Mouse (Mus musculus): ENCODE measurements around the gene Rara. TPM values are rescaled to one million over a fixed set of nuclear protein-coding genes. Genes with fewer than 3 reads are reported as not detected.

The Rara gene
- polyA plus RNA-seq, 1 experiment: 5.5 TPM

DNA sequence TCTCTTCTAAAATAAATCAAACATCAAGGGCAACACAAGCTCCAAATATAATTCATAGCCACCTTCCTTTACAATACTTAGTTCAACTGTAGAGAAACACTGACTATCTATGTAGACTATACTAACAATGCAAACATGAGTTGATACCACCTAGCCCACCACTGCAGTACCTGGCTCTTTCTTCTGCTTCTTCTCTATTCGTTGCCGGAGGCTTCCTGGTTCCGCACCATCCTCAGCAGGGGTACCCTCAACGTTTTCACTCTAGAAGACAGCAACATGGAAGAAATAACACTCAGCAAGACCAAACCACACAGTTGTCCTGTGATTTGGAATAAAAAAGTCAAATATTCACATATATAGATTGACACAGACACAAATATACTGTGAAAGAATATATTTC, 70.0 kb downstream of the Rara start:
- H3K4me3 ChIP-seq (ENCODE audit: insufficient read depth, low read depth, low read length): no peak overlapping the region
- H3K27ac ChIP-seq (replicated peaks; ENCODE audit: low read depth, low read length): no peak overlapping the region
- H3K4me1 ChIP-seq (ENCODE audit: control insufficient read depth, insufficient read depth, insufficient read length, low read length): no peaks in the 10 kb centered on the region

DNA sequence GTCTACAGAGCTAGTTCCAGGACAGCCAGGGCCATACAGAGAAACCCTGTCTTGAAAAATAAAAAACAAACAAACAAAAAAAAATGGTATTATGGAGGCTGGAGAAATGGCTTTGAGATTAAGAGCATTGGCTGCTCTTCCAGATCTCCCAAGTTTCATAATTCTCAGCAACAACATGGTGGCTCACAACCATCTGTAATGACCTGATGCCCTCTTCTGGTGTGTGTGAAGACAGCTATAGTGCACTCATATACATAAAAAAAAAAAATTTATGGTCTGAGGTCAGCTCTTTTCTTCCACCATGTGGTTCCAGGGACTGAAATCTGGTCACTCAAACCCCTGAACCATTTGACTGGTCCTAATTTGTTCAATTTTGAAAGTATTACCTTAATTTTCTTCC, 71.2 kb downstream of the Rara start:
- Histone ChIP-seq H3K4me3 (ENCODE audit: insufficient read depth, low read depth, low read length) (no peak overlapping the region), H3K27ac (replicated peaks; ENCODE audit: low read depth, low read length) (no peak overlapping the region), H3K4me1 (ENCODE audit: control insufficient read depth, insufficient read depth, insufficient read length, low read length) (no peaks in the 10 kb centered on the region)

DNA sequence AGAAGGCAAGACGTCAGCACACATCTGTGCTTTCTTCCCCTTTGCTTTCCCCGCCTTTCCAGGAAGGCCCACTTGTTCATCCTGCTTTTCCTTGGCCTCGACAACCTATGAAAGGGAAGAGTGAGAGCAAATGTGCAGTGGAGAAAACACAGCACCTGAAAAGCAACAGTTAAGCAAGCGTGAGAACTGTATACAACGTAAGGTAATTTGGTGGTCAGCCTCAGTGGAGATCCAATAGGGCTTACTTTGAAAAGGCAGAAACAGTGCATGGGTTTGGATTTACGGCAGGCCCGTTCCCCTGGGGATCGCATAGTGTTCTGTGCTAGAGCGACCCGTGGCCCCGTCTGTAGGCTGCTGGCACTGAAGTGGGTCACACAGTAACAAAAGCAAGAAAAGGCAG, 71.6 kb downstream of the Rara start:
- no peak overlapping the region for H3K4me3 ChIP-seq (ENCODE audit: insufficient read depth, low read depth, low read length)
- H3K4me1 ChIP-seq (ENCODE audit: control insufficient read depth, insufficient read depth, insufficient read length, low read length): no peaks in the 10 kb centered on the region

DNA sequence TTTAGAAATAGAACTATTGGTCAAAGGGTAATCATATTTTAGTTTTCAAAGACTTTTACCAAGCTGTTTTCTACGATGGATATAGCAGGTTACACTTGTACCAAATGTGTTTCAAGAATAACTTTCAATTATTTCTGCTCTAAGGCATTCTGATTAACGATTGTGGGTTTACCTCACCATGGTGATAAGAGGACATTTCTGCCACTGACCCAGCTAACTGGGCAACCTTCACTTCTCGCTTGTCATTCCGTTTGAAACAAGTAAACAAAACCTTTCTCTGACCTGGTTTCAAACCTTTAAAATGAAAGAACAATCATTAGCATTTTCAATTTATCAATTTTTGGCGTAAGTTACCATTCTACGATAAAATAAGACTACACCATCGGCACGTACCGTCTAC, 79.2 kb downstream of the Rara start:
- no peak overlapping the region for H3K27ac ChIP-seq (replicated peaks; ENCODE audit: low read depth, low read length)
- no peaks in the 10 kb centered on the region for H3K4me1 ChIP-seq (ENCODE audit: control insufficient read depth, insufficient read depth, insufficient read length, low read length)
- H3K4me3 ChIP-seq (ENCODE audit: insufficient read depth, low read depth, low read length): no peak overlapping the region

More for the DNA sequence above, 71.6 kb downstream of the Rara start:
- no peak overlapping the region for H3K27ac ChIP-seq (replicated peaks; ENCODE audit: low read depth, low read length)

DNA sequence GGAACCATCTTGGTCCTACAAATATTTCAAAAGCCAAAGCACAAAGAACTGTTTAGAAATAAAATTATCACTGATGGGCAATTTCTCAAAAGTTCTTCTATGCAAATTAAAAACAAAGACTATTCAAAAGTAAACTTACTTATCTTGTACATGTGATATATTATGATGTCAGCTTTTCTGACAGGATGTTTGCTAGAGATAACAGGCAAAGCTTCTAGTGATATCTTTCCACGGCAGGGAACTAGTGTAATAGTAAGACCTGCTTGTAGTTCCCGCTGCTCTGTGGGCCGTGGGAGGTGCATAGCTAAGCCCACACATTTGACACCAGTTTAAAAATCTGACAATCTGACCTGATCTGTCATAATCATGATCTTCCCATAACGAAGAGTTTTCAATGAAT, 82.5 kb downstream of the Rara start:
- H3K27ac ChIP-seq (replicated peaks; ENCODE audit: low read depth, low read length): no peak overlapping the region
- no peak overlapping the region for H3K4me3 ChIP-seq (ENCODE audit: insufficient read depth, low read depth, low read length)
- H3K4me1 ChIP-seq (ENCODE audit: control insufficient read depth, insufficient read depth, insufficient read length, low read length): no peaks in the 10 kb centered on the region

DNA sequence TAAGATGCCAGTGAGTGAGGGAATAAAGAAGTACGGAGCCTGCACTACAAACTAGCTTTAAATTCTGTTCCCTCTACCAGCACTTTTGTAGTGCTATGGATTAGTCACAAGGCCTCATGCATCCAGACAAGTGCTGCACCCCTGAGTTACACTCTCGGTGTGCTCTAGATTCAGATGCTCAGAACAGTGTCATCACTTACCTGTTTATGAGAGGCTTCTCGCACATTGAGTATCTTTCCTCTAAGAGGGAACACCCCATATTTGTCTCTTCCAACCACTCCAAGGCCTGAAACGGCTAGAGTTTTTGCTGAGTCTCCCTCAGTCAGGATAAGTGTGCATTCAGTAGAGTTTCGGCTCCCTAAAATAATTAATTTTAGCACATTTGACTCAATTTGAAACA, 83.1 kb downstream of the Rara start:
- H3K4me3 ChIP-seq (ENCODE audit: insufficient read depth, low read depth, low read length): no peak overlapping the region
- H3K27ac ChIP-seq (replicated peaks; ENCODE audit: low read depth, low read length): no peak overlapping the region
- H3K4me1 ChIP-seq (ENCODE audit: control insufficient read depth, insufficient read depth, insufficient read length, low read length): no peaks in the 10 kb centered on the region

DNA sequence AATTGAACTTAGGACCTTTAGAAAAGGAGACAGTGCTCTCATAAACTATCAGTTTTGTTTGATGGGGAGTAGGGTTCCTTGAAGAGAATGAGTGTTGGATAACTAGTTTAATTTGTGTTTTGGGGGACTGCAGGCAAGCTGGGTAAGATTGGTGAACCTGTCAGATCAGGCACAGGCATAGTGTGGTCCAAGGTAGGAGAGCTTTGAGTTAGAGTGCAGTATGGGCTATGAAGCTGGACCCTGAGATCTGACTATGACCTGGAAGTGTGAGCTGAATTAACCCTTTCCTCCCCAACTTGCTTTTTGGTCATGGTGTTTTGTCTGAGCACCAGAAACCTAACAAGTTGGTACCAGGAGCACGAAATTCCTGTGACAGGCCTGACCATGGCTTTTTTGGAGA, 86.2 kb downstream of the Rara start:
- Histone ChIP-seq H3K4me1 (ENCODE audit: control insufficient read depth, insufficient read depth, insufficient read length, low read length) (no peaks in the 10 kb centered on the region), H3K27ac (replicated peaks; ENCODE audit: low read depth, low read length) (no peak overlapping the region), H3K4me3 (ENCODE audit: insufficient read depth, low read depth, low read length) (no peak overlapping the region)

GRCm38 (mm10) chr11:99019844-99020243, 92.2 kb downstream of the Rara start:
- Histone ChIP-seq H3K4me3 (ENCODE audit: insufficient read depth, low read depth, low read length) (no peak overlapping the region), H3K27ac (replicated peaks; ENCODE audit: low read depth, low read length) (no peak overlapping the region), H3K4me1 (ENCODE audit: control insufficient read depth, insufficient read depth, insufficient read length, low read length) (no peaks in the 10 kb centered on the region)

DNA sequence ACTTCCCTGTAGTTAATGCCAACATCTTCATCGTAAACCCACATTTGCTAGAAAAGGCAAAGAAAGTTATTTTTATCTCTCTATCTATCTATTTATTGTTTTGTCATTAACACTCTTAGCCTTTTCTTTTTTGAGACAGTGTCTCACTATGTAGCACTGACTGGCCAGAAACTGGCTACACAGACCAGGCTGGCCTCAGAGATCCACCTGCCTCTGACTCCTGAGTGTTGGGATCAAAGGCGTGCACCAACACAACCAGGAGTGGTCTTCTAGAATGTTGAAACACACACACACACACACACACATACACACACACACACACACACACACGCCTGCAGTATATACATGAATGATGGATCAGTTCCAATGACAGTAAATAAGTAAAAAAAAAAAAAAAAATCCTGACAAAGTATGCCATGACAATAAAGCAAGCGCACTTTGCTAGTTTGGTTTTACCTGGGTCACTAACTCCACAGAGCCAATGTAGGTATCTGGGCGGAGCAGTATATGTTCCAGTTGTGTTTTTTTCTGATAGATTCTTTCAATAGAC, 94.8 kb downstream of the Rara start:
- no peak overlapping the region for H3K4me3 ChIP-seq (ENCODE audit: insufficient read depth, low read depth, low read length)
- H3K4me1 ChIP-seq (ENCODE audit: control insufficient read depth, insufficient read depth, insufficient read length, low read length): no peaks in the 10 kb centered on the region
- no peak overlapping the region for H3K27ac ChIP-seq (replicated peaks; ENCODE audit: low read depth, low read length)

DNA sequence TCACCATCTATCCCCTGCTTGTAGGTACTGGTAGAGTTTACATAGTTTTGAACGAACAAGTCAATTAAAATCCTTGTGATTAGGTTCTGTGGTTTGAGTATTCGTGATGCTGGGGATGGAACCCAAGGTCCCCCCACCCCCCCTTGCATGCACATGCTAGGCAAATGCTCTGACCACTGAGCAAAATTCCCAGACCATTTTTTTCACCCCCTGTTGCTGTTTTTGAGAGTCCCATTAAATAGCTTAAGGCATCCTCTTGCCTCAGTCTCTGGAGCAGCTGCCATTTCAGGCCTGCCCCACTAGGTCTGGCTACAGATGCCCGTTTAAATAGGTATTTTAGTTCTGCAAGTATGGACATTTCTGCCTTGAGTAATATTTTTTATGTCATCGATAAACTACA, 95.5 kb downstream of the Rara start:
- Histone ChIP-seq H3K4me3 (ENCODE audit: insufficient read depth, low read depth, low read length) (peak overlapping the region; percentile 74), H3K4me1 (ENCODE audit: control insufficient read depth, insufficient read depth, insufficient read length, low read length) (no peaks in the 10 kb centered on the region), H3K27ac (replicated peaks; ENCODE audit: low read depth, low read length) (no peak overlapping the region)

- peak within 1 kb of the TSS; percentile 74 for H3K4me3 ChIP-seq (ENCODE audit: insufficient read depth, low read depth, low read length)
- no peaks in the 10 kb centered on the region for H3K4me1 ChIP-seq (ENCODE audit: control insufficient read depth, insufficient read depth, insufficient read length, low read length)
- H3K27ac ChIP-seq (replicated peaks; ENCODE audit: low read depth, low read length): no peak within 1 kb of the TSS
These were observed 96.2 kb downstream of the Rara start, which contains the start of gene Top2a for GRCm38 (mm10) chr11:99023500-99024467. TSS of gene Top2a (minus strand) at chr11:99024189.

Other genes starting within 250 kb of the Rara start
- gene Psmd3, start 245.3 kb upstream of the Rara start, polyA plus RNA-seq (2012; ENCODE audit: insufficient read depth, insufficient read length, missing spikeins): 73.1 and 84.4 TPM in 2 replicates
- not detected in 2 replicates for gene Csf3, start 226.6 kb upstream of the Rara start, polyA plus RNA-seq (2012; ENCODE audit: insufficient read depth, insufficient read length, missing spikeins)
- gene Med24, start 198.4 kb upstream of the Rara start, polyA plus RNA-seq (2012; ENCODE audit: insufficient read depth, insufficient read length, missing spikeins): 18.4 and 24.7 TPM in 2 replicates
- 64.4 and 82.3 TPM in 2 replicates for gene Thra, start 187.2 kb upstream of the Rara start, polyA plus RNA-seq (2012; ENCODE audit: insufficient read depth, insufficient read length, missing spikeins)
- gene Nr1d1, start 152.5 kb upstream of the Rara start, polyA plus RNA-seq (2012; ENCODE audit: insufficient read depth, insufficient read length, missing spikeins): 78.3 and 90.9 TPM in 2 replicates
- 36.3 and 40.8 TPM in 2 replicates for gene Msl1, start 132.3 kb upstream of the Rara start, polyA plus RNA-seq (2012; ENCODE audit: insufficient read depth, insufficient read length, missing spikeins)
- 9.2 and 16.9 TPM in 2 replicates for gene Casc3, start 122.9 kb upstream of the Rara start, polyA plus RNA-seq (2012; ENCODE audit: insufficient read depth, insufficient read length, missing spikeins)
- 0.40 TPM in 1 of 2 replicates, not detected in the other for gene Rapgefl1, start 91.0 kb upstream of the Rara start, polyA plus RNA-seq (2012; ENCODE audit: insufficient read depth, insufficient read length, missing spikeins)
- 5.2 and 5.8 TPM in 2 replicates for gene Wipf2, start 64.2 kb upstream of the Rara start, polyA plus RNA-seq (2012; ENCODE audit: insufficient read depth, insufficient read length, missing spikeins)
- 0.28 and 1.7 TPM in 2 replicates for gene Cdc6, start 20.0 kb upstream of the Rara start, polyA plus RNA-seq (2012; ENCODE audit: insufficient read depth, insufficient read length, missing spikeins)
- gene Gjd3, start 55.2 kb downstream of the Rara start, polyA plus RNA-seq (2012; ENCODE audit: insufficient read depth, insufficient read length, missing spikeins): not detected in 2 replicates
- gene Top2a, start 96.4 kb downstream of the Rara start, polyA plus RNA-seq (2012; ENCODE audit: insufficient read depth, insufficient read length, missing spikeins): 0.92 and 1.2 TPM in 2 replicates
- gene Igfbp4, start 113.4 kb downstream of the Rara start, polyA plus RNA-seq (2012; ENCODE audit: insufficient read depth, insufficient read length, missing spikeins): 63.5 and 77.4 TPM in 2 replicates
- not detected in 2 replicates for gene Tns4, start 161.5 kb downstream of the Rara start, polyA plus RNA-seq (2012; ENCODE audit: insufficient read depth, insufficient read length, missing spikeins)
- gene Ccr7, start 227.3 kb downstream of the Rara start, polyA plus RNA-seq (2012; ENCODE audit: insufficient read depth, insufficient read length, missing spikeins): not detected in 2 replicates